Mouse (Mus musculus): ENCODE measurements around the gene Fip1l1. TPM values are rescaled to one million over a fixed set of nuclear protein-coding genes. Genes with fewer than 3 reads are reported as not detected.
A peak's percentile ranks its signal among the peaks of the same experiment; 100 is the strongest.

Fip1l1 gene
- total and polyA plus RNA-seq, 3 experiments = 14.8 to 29.8 (median 29.4) TPM

DNA sequence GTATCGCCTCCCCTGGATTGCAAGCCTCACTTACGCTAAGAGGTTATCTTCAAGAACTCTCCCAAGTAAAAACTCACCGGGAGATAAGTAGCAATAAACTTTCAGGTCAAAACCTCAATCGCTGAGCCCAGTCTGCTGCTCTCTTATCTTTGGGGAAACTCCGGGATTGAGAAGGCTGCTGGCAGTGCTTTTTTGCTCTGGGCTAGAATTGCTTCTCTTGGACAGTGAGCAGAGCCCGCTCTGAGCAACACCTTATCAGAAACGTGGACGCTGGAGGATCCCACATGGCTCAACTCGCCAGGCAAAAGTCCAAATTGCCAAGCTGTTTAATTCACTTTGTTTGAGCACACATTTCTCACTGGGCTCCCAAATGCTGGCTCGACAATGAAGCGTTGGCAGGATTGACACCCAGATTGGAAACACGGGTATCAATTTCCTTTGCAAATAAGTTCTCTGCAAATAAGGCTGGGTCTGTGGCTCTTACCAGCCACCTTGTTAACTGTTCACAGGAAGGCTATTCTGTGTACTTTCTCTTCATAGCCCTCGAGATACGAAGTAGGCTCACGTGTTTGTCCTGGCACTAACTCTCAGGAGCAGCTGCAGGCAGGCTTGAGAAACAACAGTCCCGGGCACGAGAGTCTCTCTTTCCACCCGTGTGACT, 78.4 kb downstream of the Fip1l1 start:
- Histone ChIP-seq H3K27ac (peak overlapping the region; percentile 38), H3K79me2 (replicated peaks; ENCODE audit: control insufficient read depth, insufficient read depth, low read length) (no peaks in the 10 kb centered on the region), H3K4me1 (ENCODE audit: control insufficient read depth, insufficient read depth, low read length) (peaks cover 4% of the 10 kb centered on the region; the same call in 1 of the 2 replicates), H3K4me3 (peak overlapping the region; percentile 1; the same call in 1 of the 2 replicates), H3K27me3 (ENCODE audit: control insufficient read depth, insufficient read depth, low read length) (no peaks in the 10 kb centered on the region), H3K9ac (ENCODE audit: low read depth, low read length) (no peak overlapping the region), H3K36me3 (ENCODE audit: control insufficient read depth, insufficient read depth, low read length) (no peaks in the 10 kb centered on the region; the same call in 1 of the 2 replicates)
- peak in 1 of 2 experiments; percentile 59 for DNase-seq
- 16% methylated on average over 18 of the region's 18 CpGs for WGBS
- intact Hi-C loops (cut with DNase I) = no loop called here
- TF ChIP-seq POLR2A (IDR thresholded peaks at IDR 0.05; ENCODE audit: insufficient read depth, low read depth, low read length) (no peak), EP300 (IDR thresholded peaks at IDR 0.05; ENCODE audit: insufficient read depth, low read depth, low read length) (0 out of 2 replicates have a peak, but pooled peaks have one; percentile 14)

DNA sequence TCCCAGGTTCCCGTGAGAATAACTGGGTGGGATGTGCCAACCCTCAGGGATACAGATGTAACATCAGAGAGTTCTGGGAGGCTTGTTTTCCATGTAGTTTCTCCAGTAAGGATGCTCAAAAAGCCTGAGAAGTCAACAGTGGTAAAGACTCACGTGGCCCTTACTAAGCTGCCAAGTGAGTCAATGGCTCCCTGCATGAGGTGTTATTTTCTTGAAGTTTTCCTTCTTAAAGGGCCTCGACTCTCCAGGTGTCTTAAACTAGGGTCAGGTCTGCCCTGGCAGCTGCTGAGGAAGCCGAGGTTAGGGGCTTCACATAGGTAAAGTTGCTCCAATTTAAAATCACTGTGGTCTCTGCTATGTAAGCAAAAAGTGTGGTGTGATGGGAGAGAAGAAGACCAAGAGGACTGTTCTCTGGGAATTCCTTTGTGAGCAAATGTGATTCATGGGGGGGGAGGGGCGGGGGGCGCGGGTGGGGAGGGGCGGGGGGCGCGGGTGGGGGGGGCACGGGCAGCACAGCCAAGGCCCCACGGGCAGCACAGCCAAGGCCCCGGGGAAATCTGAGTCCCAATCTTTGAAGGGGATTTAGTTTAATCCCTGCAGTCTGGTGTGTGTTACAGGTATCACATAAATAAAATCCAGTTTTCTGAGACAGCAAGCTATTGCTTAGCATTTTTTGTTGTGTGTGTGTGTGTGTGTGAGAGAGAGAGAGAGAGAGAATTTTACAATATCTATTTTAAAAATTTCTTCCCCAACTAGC, 82.7 kb downstream of the Fip1l1 start:
- Histone ChIP-seq H3K27me3 (ENCODE audit: control insufficient read depth, insufficient read depth, low read length) (no peaks in the 10 kb centered on the region), H3K4me1 (ENCODE audit: control insufficient read depth, insufficient read depth, low read length) (peaks cover 7% of the 10 kb centered on the region; the same call in 1 of the 2 replicates), H3K27ac (no peak overlapping the region), H3K9ac (ENCODE audit: low read depth, low read length) (no peak overlapping the region), H3K36me3 (ENCODE audit: control insufficient read depth, insufficient read depth, low read length) (no peaks in the 10 kb centered on the region; the same call in 1 of the 2 replicates), H3K79me2 (replicated peaks; ENCODE audit: control insufficient read depth, insufficient read depth, low read length) (no peaks in the 10 kb centered on the region), H3K4me3 (no peak overlapping the region)
- DNase-seq = no peak
- TF ChIP-seq EP300 (IDR thresholded peaks at IDR 0.05; ENCODE audit: insufficient read depth, low read depth, low read length) = no peak
- no peak for TF ChIP-seq CTCF (IDR thresholded peaks at IDR 0.05)
- TF ChIP-seq POLR2A (IDR thresholded peaks at IDR 0.05; ENCODE audit: insufficient read depth, low read depth, low read length) = no peak
- 58% methylated on average over 8 of the region's 13 CpGs for WGBS
- intact Hi-C loops (cut with DNase I) = loop anchor here (5.0 kb wide), 1 partner anchor 324 kb away; no protein-coding TSS in a partner anchor

DNA sequence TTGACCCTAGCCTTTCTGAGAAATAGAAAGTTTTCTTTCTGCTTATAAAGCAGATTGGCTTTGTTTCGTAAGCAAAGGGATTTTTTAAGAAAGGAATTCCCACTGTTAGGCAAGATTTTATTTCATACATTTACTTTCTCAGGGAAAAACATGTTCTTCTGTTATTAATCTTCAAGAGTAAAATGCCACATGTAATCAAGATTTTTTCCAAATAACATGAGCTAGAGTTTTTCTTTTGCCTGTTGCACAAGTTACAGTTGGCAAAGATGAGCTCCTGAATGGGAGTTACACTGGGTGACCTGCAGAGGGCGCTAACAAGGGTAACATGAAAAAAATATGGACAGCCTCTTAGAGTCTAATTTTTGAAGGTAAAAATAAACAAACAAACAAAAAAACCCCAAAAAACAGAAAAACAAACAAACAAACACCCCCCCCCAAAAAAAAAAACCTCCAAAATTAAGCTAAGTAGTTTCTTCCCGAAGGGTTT, 83.4 kb downstream of the Fip1l1 start:
- Histone ChIP-seq H3K4me3 (no peak overlapping the region), H3K9ac (ENCODE audit: low read depth, low read length) (no peak overlapping the region), H3K4me1 (ENCODE audit: control insufficient read depth, insufficient read depth, low read length) (peaks cover 4% of the 10 kb centered on the region; the same call in 1 of the 2 replicates), H3K27ac (no peak overlapping the region), H3K27me3 (ENCODE audit: control insufficient read depth, insufficient read depth, low read length) (no peaks in the 10 kb centered on the region), H3K36me3 (ENCODE audit: control insufficient read depth, insufficient read depth, low read length) (no peaks in the 10 kb centered on the region; the same call in 1 of the 2 replicates), H3K79me2 (replicated peaks; ENCODE audit: control insufficient read depth, insufficient read depth, low read length) (no peaks in the 10 kb centered on the region)
- WGBS = 69% methylated on average over 3 of the region's 3 CpGs
- peak in 1 of 2 experiments; percentile 46 for DNase-seq
- intact Hi-C loops (cut with DNase I) = loop anchor here (5.0 kb wide), 1 partner anchor 324 kb away; no protein-coding TSS in a partner anchor
- TF ChIP-seq EP300 (IDR thresholded peaks at IDR 0.05; ENCODE audit: insufficient read depth, low read depth, low read length) = no peak
- TF ChIP-seq CTCF (IDR thresholded peaks at IDR 0.05) = peak; percentile 84

DNA sequence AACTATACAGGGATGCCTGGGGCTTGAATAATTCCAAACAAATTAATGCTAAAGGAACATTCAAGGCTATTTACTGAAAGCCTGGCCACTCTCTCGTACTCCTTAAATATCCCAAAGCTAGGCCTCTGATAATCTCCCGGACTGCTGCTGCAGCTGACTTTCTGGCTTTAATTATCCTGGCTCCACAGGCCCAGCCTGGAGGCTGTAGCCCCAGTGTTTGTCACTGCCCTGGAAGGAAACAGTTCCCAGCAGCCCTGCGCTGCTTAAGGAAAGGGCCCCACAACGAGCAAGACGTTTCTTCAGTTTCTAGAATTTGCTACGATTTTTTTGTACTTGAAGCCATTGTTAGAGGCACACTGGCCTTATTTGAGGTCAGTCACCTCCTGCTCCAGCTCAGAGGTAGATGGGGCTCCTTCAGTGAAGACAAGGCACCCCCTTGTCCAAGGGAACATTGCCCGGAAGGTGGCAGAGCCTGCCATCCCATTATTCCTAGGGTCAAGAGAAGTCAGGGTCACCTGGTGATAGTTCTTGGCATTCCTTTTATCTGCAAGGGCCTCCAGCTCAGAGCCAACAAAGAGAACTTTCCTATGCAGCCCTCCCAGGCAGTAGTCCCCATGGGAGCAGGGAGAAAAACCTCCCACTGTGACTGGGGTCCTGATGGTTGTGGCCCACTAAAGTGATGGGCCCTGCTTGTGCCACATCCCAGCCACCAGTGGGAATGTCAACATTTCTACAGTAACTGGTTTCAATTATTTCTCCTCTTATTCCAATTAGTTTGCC, 86.6 kb downstream of the Fip1l1 start:
- no peak for DNase-seq
- 49% methylated on average over 7 of the region's 7 CpGs for WGBS
- Histone ChIP-seq H3K27me3 (ENCODE audit: control insufficient read depth, insufficient read depth, low read length) (no peaks in the 10 kb centered on the region), H3K4me1 (ENCODE audit: control insufficient read depth, insufficient read depth, low read length) (peaks cover 8% of the 10 kb centered on the region), H3K9ac (ENCODE audit: low read depth, low read length) (no peak overlapping the region), H3K4me3 (no peak overlapping the region), H3K36me3 (ENCODE audit: control insufficient read depth, insufficient read depth, low read length) (peaks cover 3% of the 10 kb centered on the region; the same call in 1 of the 2 replicates), H3K79me2 (replicated peaks; ENCODE audit: control insufficient read depth, insufficient read depth, low read length) (no peaks in the 10 kb centered on the region), H3K27ac (peak overlapping the region; percentile 45)
- TF ChIP-seq CTCF (IDR thresholded peaks at IDR 0.05) = no peak
- TF ChIP-seq POLR2A (IDR thresholded peaks at IDR 0.05; ENCODE audit: insufficient read depth, low read depth, low read length) = no peak
- TF ChIP-seq EP300 (IDR thresholded peaks at IDR 0.05; ENCODE audit: insufficient read depth, low read depth, low read length) = no peak
- intact Hi-C loops (cut with DNase I) = loop anchor here (5.0 kb wide), 1 partner anchor 520 kb away; no protein-coding TSS in a partner anchor

DNA sequence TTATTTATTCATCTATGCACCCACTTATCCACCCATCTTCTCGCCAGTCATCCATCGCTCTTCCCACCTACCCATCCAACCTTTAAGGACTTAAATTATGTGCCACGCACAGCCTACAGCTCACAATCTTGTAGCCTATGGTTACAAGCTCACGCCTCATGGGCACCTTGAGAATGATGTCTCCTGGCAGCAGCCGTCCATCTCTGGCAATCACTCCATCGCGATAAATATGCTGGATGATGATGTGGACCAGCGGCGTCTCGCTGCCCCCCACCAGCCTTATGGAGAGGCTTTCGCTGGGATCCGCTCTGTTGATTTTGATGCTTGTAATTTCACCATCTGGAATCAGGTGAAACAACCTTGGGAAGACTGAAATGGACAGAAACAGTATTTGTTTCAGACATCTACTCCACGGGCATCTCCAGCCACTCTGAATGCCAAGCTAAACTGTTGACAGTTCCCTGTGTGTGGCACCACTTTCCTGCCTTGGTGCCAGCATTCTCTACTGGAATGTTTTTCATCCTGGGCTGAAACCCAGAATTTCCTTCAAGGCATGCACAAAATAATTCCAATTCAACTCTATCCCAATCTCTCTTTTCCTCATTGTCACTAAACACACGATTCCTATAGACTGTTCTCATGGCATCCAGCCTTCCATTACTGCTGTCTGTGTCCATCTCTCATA, 88.2 kb downstream of the Fip1l1 start:
- Histone ChIP-seq H3K4me3 (no peak overlapping the region), H3K9ac (ENCODE audit: low read depth, low read length) (no peak overlapping the region), H3K36me3 (ENCODE audit: control insufficient read depth, insufficient read depth, low read length) (peaks cover 3% of the 10 kb centered on the region), H3K4me1 (ENCODE audit: control insufficient read depth, insufficient read depth, low read length) (peaks cover 8% of the 10 kb centered on the region), H3K27me3 (ENCODE audit: control insufficient read depth, insufficient read depth, low read length) (no peaks in the 10 kb centered on the region), H3K27ac (no peak overlapping the region), H3K79me2 (replicated peaks; ENCODE audit: control insufficient read depth, insufficient read depth, low read length) (no peaks in the 10 kb centered on the region)
- 87% methylated on average over 14 of the region's 14 CpGs for WGBS
- no peak for DNase-seq
- intact Hi-C loops (cut with DNase I) = loop anchor here (5.0 kb wide), 1 partner anchor 519 kb away; no protein-coding TSS in a partner anchor
- TF ChIP-seq POLR2A (IDR thresholded peaks at IDR 0.05; ENCODE audit: insufficient read depth, low read depth, low read length) (no peak), EP300 (IDR thresholded peaks at IDR 0.05; ENCODE audit: insufficient read depth, low read depth, low read length) (no peak), CTCF (IDR thresholded peaks at IDR 0.05) (no peak)

Data from heart, adult 2 months (tissue).